Mouse (Mus musculus) v-Abl transformed pro-B cells (cell line): Measurements from ENCODE around the gene Tbc1d22a.

ENCODE experiments used
- in situ Hi-C, 2 experiments: fragments of 400-800 bp; cut with MboI; formaldehyde crosslinking; loops; one replicate each; pipeline ENCODE4 v1.15.1; 2025; ENCODE audit not compliant: unreplicated experiment in 2 of 2

The Tbc1d22a gene

GRCm38 (mm10) chr15:86360376-86360775, 146.1 kb downstream of the Tbc1d22a start:
- in situ Hi-C loops: no loop called here

GRCm38 (mm10) chr15:86362306-86363150, 148.3 kb downstream of the Tbc1d22a start:
- in situ Hi-C loops: no loop called here

GRCm38 (mm10) chr15:86363841-86364295, 149.6 kb downstream of the Tbc1d22a start:
- in situ Hi-C loops: no loop called here

- in situ Hi-C loops: no loop called here
These were observed 150.8 kb downstream of the Tbc1d22a start for GRCm38 (mm10) chr15:86364948-86365658.

- in situ Hi-C loops: no loop called here
These were observed 152.5 kb downstream of the Tbc1d22a start for GRCm38 (mm10) chr15:86366726-86367125.

GRCm38 (mm10) chr15:86367247-86367646, 153.0 kb downstream of the Tbc1d22a start:
- in situ Hi-C loops: no loop called here

GRCm38 (mm10) chr15:86370846-86371245, 156.6 kb downstream of the Tbc1d22a start:
- in situ Hi-C loops: no loop called here

- in situ Hi-C loops: no loop called here
These were observed 161.0 kb downstream of the Tbc1d22a start for GRCm38 (mm10) chr15:86375262-86375661.

GRCm38 (mm10) chr15:86375860-86376394, 161.7 kb downstream of the Tbc1d22a start:
- in situ Hi-C loops: no loop called here

- in situ Hi-C loops: no loop called here
These were observed 169.0 kb downstream of the Tbc1d22a start for GRCm38 (mm10) chr15:86383278-86383677.

- in situ Hi-C loops: no loop called here
These were observed 171.2 kb downstream of the Tbc1d22a start for GRCm38 (mm10) chr15:86385436-86385835.

GRCm38 (mm10) chr15:86386325-86386724, 172.1 kb downstream of the Tbc1d22a start:
- in situ Hi-C loops: no loop called here

- in situ Hi-C loops: no loop called here
These were observed 174.3 kb downstream of the Tbc1d22a start for GRCm38 (mm10) chr15:86388597-86388996.

- in situ Hi-C loops: loop anchor here (5.0 kb wide), 2 partner anchors 153 to 168 kb away; no protein-coding TSS in a partner anchor
These were observed 190.6 kb downstream of the Tbc1d22a start for GRCm38 (mm10) chr15:86404866-86405265.

- in situ Hi-C loops: no loop called here
These were observed 191.3 kb downstream of the Tbc1d22a start for GRCm38 (mm10) chr15:86405527-86405926.

GRCm38 (mm10) chr15:86409352-86409751, 195.1 kb downstream of the Tbc1d22a start:
- in situ Hi-C loops: no loop called here

- in situ Hi-C loops: no loop called here
These were observed 197.3 kb downstream of the Tbc1d22a start for GRCm38 (mm10) chr15:86411532-86412080.

- in situ Hi-C loops: no loop called here
These were observed 201.7 kb downstream of the Tbc1d22a start for GRCm38 (mm10) chr15:86415951-86416350.

- in situ Hi-C loops: no loop called here
These were observed 204.2 kb downstream of the Tbc1d22a start for GRCm38 (mm10) chr15:86418436-86418835.

- in situ Hi-C loops: no loop called here
These were observed 205.4 kb downstream of the Tbc1d22a start for GRCm38 (mm10) chr15:86419620-86420019.

GRCm38 (mm10) chr15:86422858-86423257, 208.6 kb downstream of the Tbc1d22a start:
- in situ Hi-C loops: no loop called here
